Mouse (Mus musculus) E14TG2a.4 (cell line): ENCODE results near the gene Abcf1.

Experiments
- CTCF ChIP-seq: conservative IDR thresholded peaks from 2 replicates; pipeline ENCODE4 v1.5.1; 2014; ENCODE audit warnings: low read length
- NANOG ChIP-seq: IDR thresholded peaks from 2 replicates; pipeline ENCODE4 v1.6.1; 2014; ENCODE audit warnings: borderline replicate concordance, low read length, mixed read lengths
- POU5F1 ChIP-seq: IDR thresholded peaks from 2 replicates; pipeline ENCODE4 v1.6.1; 2014; ENCODE audit warnings: low read length, borderline replicate concordance

GRCm38 (mm10) chr17:36018979-36019378, 49.4 kb upstream of the Abcf1 start:
- TF ChIP-seq CTCF (no peak), NANOG (no peak), POU5F1 (no peak)
